Mouse (Mus musculus) bone marrow macrophage, adult 2 months (primary cell): ENCODE data around the gene Dusp16.

Experiments
- CTCF ChIP-seq: IDR thresholded peaks from 2 replicates; pipeline ENCODE4 v1.5.1; 2012; ENCODE audit warnings: low read depth, mild to moderate bottlenecking, low read length, moderate library complexity
- POLR2A ChIP-seq: IDR thresholded peaks from 2 replicates; pipeline ENCODE4 v1.6.1; 2012; ENCODE audit warnings: mild to moderate bottlenecking, low read depth, low read length, borderline replicate concordance

DNA sequence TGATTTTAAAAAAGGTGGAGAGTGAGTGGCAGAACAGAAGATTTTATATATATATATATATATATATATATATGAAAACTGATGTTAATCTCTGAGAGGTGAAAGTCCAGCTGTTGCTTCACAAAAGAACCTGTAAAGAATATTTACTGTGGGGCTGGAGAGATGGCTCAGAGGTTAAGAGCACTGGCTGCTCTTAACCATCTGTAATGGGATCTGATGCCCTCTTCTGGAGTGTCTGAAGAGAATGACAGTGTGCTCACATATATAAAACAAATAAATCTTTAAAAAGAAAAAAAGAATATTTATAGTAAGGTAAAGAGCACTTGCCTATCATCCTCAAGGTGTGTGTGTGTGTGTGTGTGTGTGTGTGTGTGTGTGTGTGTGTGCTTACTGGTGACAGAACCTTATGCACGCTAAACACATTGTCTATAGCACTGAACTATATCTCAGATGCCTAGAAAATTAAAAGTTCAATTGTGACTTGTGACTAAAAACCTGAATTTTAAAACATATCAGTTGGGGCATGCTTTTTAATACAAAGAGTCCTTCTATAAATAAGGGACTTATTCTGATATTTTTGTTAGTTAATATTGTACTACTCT is 19.0 kb downstream of the Dusp16 start:
- TF ChIP-seq CTCF (no peak), POLR2A (no peak)
